Mouse (Mus musculus) adrenal gland, postnatal 14 days (tissue): ENCODE data around the gene Rbm42. TPM values are rescaled to one million over a fixed set of nuclear protein-coding genes. Genes with fewer than 3 reads are reported as not detected.

Experiments used
- DNase-seq: peaks from one replicate; pipeline ENCODE4 v3.0.0; 2021; ENCODE audit warnings: mixed read lengths
- total RNA-seq: library from RNA; stranded (reverse); gene quantifications from 2 replicates; pipeline ENCODE4 v1.2.3, GENCODE M21; 2021

The Rbm42 gene
- total RNA-seq, 1 experiment from 2014 or later, result 78.2 TPM

- DNase-seq, result no peak
Measured at GRCm38 (mm10) chr7:30618658-30619057, 31.5 kb downstream of the Rbm42 start.

- peak; percentile 79 for DNase-seq
Measured at GRCm38 (mm10) chr7:30615049-30615760, 34.9 kb downstream of the Rbm42 start.

GRCm38 (mm10) chr7:30614454-30614853 is 35.7 kb downstream of the Rbm42 start:
- DNase-seq, result no peak

- peak; percentile 83 for DNase-seq
Measured at GRCm38 (mm10) chr7:30613529-30614112, 36.5 kb downstream of the Rbm42 start.

GRCm38 (mm10) chr7:30612654-30613402 is 37.3 kb downstream of the Rbm42 start, which contains the start of gene Upk1a:
Upk1a (minus strand) TSS chr7:30612847.
- no peak for DNase-seq

- DNase-seq, result no peak
Measured at GRCm38 (mm10) chr7:30610043-30610442, 40.1 kb downstream of the Rbm42 start.

- no peak for DNase-seq
Measured at GRCm38 (mm10) chr7:30608476-30608875, 41.6 kb downstream of the Rbm42 start.

GRCm38 (mm10) chr7:30607706-30608309 is 42.3 kb downstream of the Rbm42 start:
- peak; percentile 81 for DNase-seq

GRCm38 (mm10) chr7:30604944-30605343 is 45.2 kb downstream of the Rbm42 start:
- DNase-seq, result no peak

GRCm38 (mm10) chr7:30604424-30604823 is 45.7 kb downstream of the Rbm42 start:
- DNase-seq, result no peak

GRCm38 (mm10) chr7:30602583-30602982 is 47.5 kb downstream of the Rbm42 start:
- no peak for DNase-seq

GRCm38 (mm10) chr7:30600651-30601050 is 49.5 kb downstream of the Rbm42 start:
- DNase-seq, result no peak

- DNase-seq, result peak; percentile 96
Measured at GRCm38 (mm10) chr7:30599933-30600353, 50.2 kb downstream of the Rbm42 start.

GRCm38 (mm10) chr7:30598786-30599185 is 51.3 kb downstream of the Rbm42 start, which contains the start of gene Zbtb32:
Zbtb32 (minus strand) TSS chr7:30598909.
- DNase-seq, result no peak

- no peak for DNase-seq
Measured at GRCm38 (mm10) chr7:30596811-30597210, 53.3 kb downstream of the Rbm42 start.

- DNase-seq, result no peak
Measured at GRCm38 (mm10) chr7:30596093-30596492, 54.0 kb downstream of the Rbm42 start.

GRCm38 (mm10) chr7:30594510-30595024 is 55.5 kb downstream of the Rbm42 start:
- no peak for DNase-seq

GRCm38 (mm10) chr7:30593579-30594509 is 56.3 kb downstream of the Rbm42 start:
- DNase-seq, result no peak

- DNase-seq, result no peak
Measured at GRCm38 (mm10) chr7:30592772-30593423, 57.2 kb downstream of the Rbm42 start.

- no peak for DNase-seq
Measured at GRCm38 (mm10) chr7:30591605-30591951, 58.5 kb downstream of the Rbm42 start.
